Mouse (Mus musculus) urinary bladder, adult 18-20 months (tissue): ENCODE measurements around the gene Tmem80.
A peak's percentile ranks its signal among the peaks of the same experiment; 100 is the strongest.

ENCODE experiments used
- DNase-seq, 2 experiments: peaks; one replicate each; pipeline ENCODE4 v3.0.0; 2022; ENCODE audit warnings: low spot score in 2 of 2, mixed read lengths in 2 of 2

Gene Tmem80

GRCm38 (mm10) chr7:141327469-141328372 is at the start of gene Tmem80, which contains the start of gene Deaf1:
Tmem80 (plus strand) TSS chr7:141327739.
Deaf1 (minus strand) TSS chr7:141327690.
- peak; percentile 98 to 99 for DNase-seq

- DNase-seq: no peak
Measured at GRCm38 (mm10) chr7:141278766-141279590, 48.6 kb upstream of the Tmem80 start, which contains the start of gene Sct. Sct (minus strand) TSS chr7:141279133.

GRCm38 (mm10) chr7:141281442-141281841 is 46.1 kb upstream of the Tmem80 start:
- DNase-seq: no peak

- no peak for DNase-seq
Measured at GRCm38 (mm10) chr7:141282756-141283155, 44.8 kb upstream of the Tmem80 start.

GRCm38 (mm10) chr7:141288042-141288441 is 39.5 kb upstream of the Tmem80 start:
- DNase-seq: no peak

GRCm38 (mm10) chr7:141291921-141292582 is 35.5 kb upstream of the Tmem80 start, which contains the start of gene Drd4:
Drd4 (plus strand) TSS chr7:141292006.
- no peak for DNase-seq

- no peak for DNase-seq
Measured at GRCm38 (mm10) chr7:141292583-141293388, 34.8 kb upstream of the Tmem80 start.

GRCm38 (mm10) chr7:141293852-141294471 is 33.6 kb upstream of the Tmem80 start:
- peak in 1 of 2 experiments; percentile 30 for DNase-seq

GRCm38 (mm10) chr7:141294479-141294878 is 33.1 kb upstream of the Tmem80 start:
- no peak for DNase-seq

- DNase-seq: no peak
Measured at GRCm38 (mm10) chr7:141297926-141298650, 29.5 kb upstream of the Tmem80 start.

- DNase-seq: no peak
Measured at GRCm38 (mm10) chr7:141299175-141299574, 28.4 kb upstream of the Tmem80 start.

GRCm38 (mm10) chr7:141301386-141301785 is 26.2 kb upstream of the Tmem80 start:
- DNase-seq: no peak

GRCm38 (mm10) chr7:141302702-141303268 is 24.8 kb upstream of the Tmem80 start:
- no peak for DNase-seq

- DNase-seq: no peak
Measured at GRCm38 (mm10) chr7:141304537-141304936, 23.0 kb upstream of the Tmem80 start.

- no peak for DNase-seq
Measured at GRCm38 (mm10) chr7:141314416-141314815, 13.1 kb upstream of the Tmem80 start.

- no peak for DNase-seq
Measured at GRCm38 (mm10) chr7:141315076-141315475, 12.5 kb upstream of the Tmem80 start.

- no peak for DNase-seq
Measured at GRCm38 (mm10) chr7:141315974-141316373, 11.6 kb upstream of the Tmem80 start.

GRCm38 (mm10) chr7:141317619-141318132 is 9.9 kb upstream of the Tmem80 start:
- no peak for DNase-seq

- DNase-seq: no peak
Measured at GRCm38 (mm10) chr7:141319446-141319845, 8.1 kb upstream of the Tmem80 start.
